Mouse (Mus musculus) neutrophil, adult 59 days (primary cell): ENCODE measurements around the gene Vwa2. TPM values are rescaled to one million over a fixed set of nuclear protein-coding genes. Genes with fewer than 3 reads are reported as not detected.

Experiments
- total RNA-seq, 2 experiments: library from RNA; stranded (reverse); gene quantifications; 1 replicate in 1 of 2; 2 replicates in 1 of 2; pipeline ENCODE4 v1.2.4; 2023

The Vwa2 gene
- total RNA-seq, result not detected

GRCm38 (mm10) chr19:56873816-56874600 lies at the start of gene Vwa2:
Gene Vwa2, plus strand, starts transcription at chr19:56874249.

GRCm38 (mm10) chr19:56826047-56826631 lies 47.9 kb upstream of the Vwa2 start, which contains the start of gene Tdrd1:
Gene Tdrd1, plus strand, starts transcription at chr19:56826209.

Other genes with a start within 250 kb of the Vwa2 start
- gene Adrb1, start 152.1 kb upstream of the Vwa2 start, total RNA-seq, result under 1 TPM; 0.11 to 0.42 TPM
- 10 to 100 TPM; 25.7 to 26.7 TPM for gene Ccdc186, start 52.1 kb upstream of the Vwa2 start, total RNA-seq
- gene Tdrd1, start 48.0 kb upstream of the Vwa2 start, total RNA-seq, result not detected
- not detected for gene Afap1l2, start 134.0 kb downstream of the Vwa2 start, total RNA-seq